Mouse (Mus musculus): ENCODE data around the gene Hmgcs1. TPM values are rescaled to one million over a fixed set of nuclear protein-coding genes. Genes with fewer than 3 reads are reported as not detected.
"Not testable (repeated sequence)": the region's sequence is repeated elsewhere in the genome, so short reads cannot be mapped to it uniquely, and the experiment has no call there.

The Hmgcs1 gene
- polyA plus RNA-seq, 1 experiment = 86.3 TPM

GRCm38 (mm10) chr13:119654734-119655133 is 35.4 kb upstream of the Hmgcs1 start:
- H3K36me3 ChIP-seq (ENCODE audit: control insufficient read depth, insufficient read depth, low read length) = no peaks in the 10 kb centered on the region
- H3K27me3 ChIP-seq (replicated peaks; ENCODE audit: control insufficient read depth, insufficient read depth, low read length) = no peaks in the 10 kb centered on the region
- 97% methylated on average over 2 of the region's 2 CpGs for WGBS
- no peaks in the 10 kb centered on the region for H3K4me1 ChIP-seq (ENCODE audit: control insufficient read depth, insufficient read depth, low read length)
- TF ChIP-seq CTCF (conservative IDR thresholded peaks at IDR 0.05; ENCODE audit: insufficient read depth, insufficient read length, low read depth, low read length) = no peak
- TF ChIP-seq POLR2A (IDR thresholded peaks at IDR 0.05; ENCODE audit: low read depth, low read length) = no peak
- H3K4me3 ChIP-seq (ENCODE audit: insufficient read depth, low read depth, low read length) = no peak overlapping the region
- H3K27ac ChIP-seq (ENCODE audit: insufficient read depth, low read depth, low read length) = no peak overlapping the region
- DNase-seq = no peak

GRCm38 (mm10) chr13:119656246-119656645 is 33.9 kb upstream of the Hmgcs1 start:
- no peaks in the 10 kb centered on the region for H3K36me3 ChIP-seq (ENCODE audit: control insufficient read depth, insufficient read depth, low read length)
- no peak overlapping the region for H3K27ac ChIP-seq (ENCODE audit: insufficient read depth, low read depth, low read length)
- H3K4me3 ChIP-seq (ENCODE audit: insufficient read depth, low read depth, low read length) = no peak overlapping the region
- H3K4me1 ChIP-seq (ENCODE audit: control insufficient read depth, insufficient read depth, low read length) = no peaks in the 10 kb centered on the region
- 81% methylated on average over 2 of the region's 2 CpGs for WGBS
- no peak for DNase-seq
- TF ChIP-seq CTCF (conservative IDR thresholded peaks at IDR 0.05; ENCODE audit: insufficient read depth, insufficient read length, low read depth, low read length) = no peak
- no peak for TF ChIP-seq POLR2A (IDR thresholded peaks at IDR 0.05; ENCODE audit: low read depth, low read length)
- H3K27me3 ChIP-seq (replicated peaks; ENCODE audit: control insufficient read depth, insufficient read depth, low read length) = no peaks in the 10 kb centered on the region

- TF ChIP-seq CTCF (conservative IDR thresholded peaks at IDR 0.05; ENCODE audit: insufficient read depth, insufficient read length, low read depth, low read length) (no peak), POLR2A (IDR thresholded peaks at IDR 0.05; ENCODE audit: low read depth, low read length) (no peak)
- no peaks in the 10 kb centered on the region for H3K27me3 ChIP-seq (replicated peaks; ENCODE audit: control insufficient read depth, insufficient read depth, low read length)
- 76% methylated on average over 6 of the region's 6 CpGs for WGBS
- no peak for DNase-seq
- no peaks in the 10 kb centered on the region for H3K36me3 ChIP-seq (ENCODE audit: control insufficient read depth, insufficient read depth, low read length)
- H3K4me1 ChIP-seq (ENCODE audit: control insufficient read depth, insufficient read depth, low read length) = no peaks in the 10 kb centered on the region
- no peak overlapping the region for H3K4me3 ChIP-seq (ENCODE audit: insufficient read depth, low read depth, low read length)
- H3K27ac ChIP-seq (ENCODE audit: insufficient read depth, low read depth, low read length) = no peak overlapping the region
These were observed 33.2 kb upstream of the Hmgcs1 start for GRCm38 (mm10) chr13:119656846-119657416.

GRCm38 (mm10) chr13:119661420-119661819 is 28.8 kb upstream of the Hmgcs1 start:
- DNase-seq = peak; percentile 59
- H3K27ac ChIP-seq (ENCODE audit: insufficient read depth, low read depth, low read length); H3K36me3 ChIP-seq (ENCODE audit: control insufficient read depth, insufficient read depth, low read length); H3K4me3 ChIP-seq (ENCODE audit: insufficient read depth, low read depth, low read length); H3K4me1 ChIP-seq (ENCODE audit: control insufficient read depth, insufficient read depth, low read length); H3K27me3 ChIP-seq (replicated peaks; ENCODE audit: control insufficient read depth, insufficient read depth, low read length): not testable (repeated sequence)
- 57% methylated on average over 5 of the region's 9 CpGs for WGBS

- H3K4me3 ChIP-seq (ENCODE audit: insufficient read depth, low read depth, low read length) = no peak overlapping the region
- H3K27me3 ChIP-seq (replicated peaks; ENCODE audit: control insufficient read depth, insufficient read depth, low read length) = no peaks in the 10 kb centered on the region
- no peaks in the 10 kb centered on the region for H3K36me3 ChIP-seq (ENCODE audit: control insufficient read depth, insufficient read depth, low read length)
- 59% methylated on average over 8 of the region's 8 CpGs for WGBS
- H3K4me1 ChIP-seq (ENCODE audit: control insufficient read depth, insufficient read depth, low read length) = no peaks in the 10 kb centered on the region; the same call in 1 of the 2 replicates
- DNase-seq = no peak
- no peak overlapping the region for H3K27ac ChIP-seq (ENCODE audit: insufficient read depth, low read depth, low read length)
- TF ChIP-seq CTCF (conservative IDR thresholded peaks at IDR 0.05; ENCODE audit: insufficient read depth, insufficient read length, low read depth, low read length) = no peak
- TF ChIP-seq POLR2A (IDR thresholded peaks at IDR 0.05; ENCODE audit: low read depth, low read length) = no peak
These were observed 11.4 kb upstream of the Hmgcs1 start for GRCm38 (mm10) chr13:119678794-119679193.

GRCm38 (mm10) chr13:119679721-119680120 is 10.5 kb upstream of the Hmgcs1 start:
- no peak overlapping the region for H3K4me3 ChIP-seq (ENCODE audit: insufficient read depth, low read depth, low read length)
- peak; percentile 71 for DNase-seq
- 41% methylated on average over 2 of the region's 2 CpGs for WGBS

GRCm38 (mm10) chr13:119681161-119681560 is 9.0 kb upstream of the Hmgcs1 start:
- TF ChIP-seq CTCF (conservative IDR thresholded peaks at IDR 0.05; ENCODE audit: insufficient read depth, insufficient read length, low read depth, low read length) (no peak), POLR2A (IDR thresholded peaks at IDR 0.05; ENCODE audit: low read depth, low read length) (no peak)
- no peak for DNase-seq
- no peak overlapping the region for H3K27ac ChIP-seq (ENCODE audit: insufficient read depth, low read depth, low read length)
- H3K36me3 ChIP-seq (ENCODE audit: control insufficient read depth, insufficient read depth, low read length) = no peaks in the 10 kb centered on the region
- H3K4me3 ChIP-seq (ENCODE audit: insufficient read depth, low read depth, low read length) = no peak overlapping the region
- no peaks in the 10 kb centered on the region for H3K27me3 ChIP-seq (replicated peaks; ENCODE audit: control insufficient read depth, insufficient read depth, low read length)
- WGBS = 82% methylated on average over 3 of the region's 3 CpGs
- peaks cover 3% of the 10 kb centered on the region; the same call in 1 of the 2 replicates for H3K4me1 ChIP-seq (ENCODE audit: control insufficient read depth, insufficient read depth, low read length)

More at GRCm38 (mm10) chr13:119679721-119680120, 10.5 kb upstream of the Hmgcs1 start:
- TF ChIP-seq CTCF (conservative IDR thresholded peaks at IDR 0.05; ENCODE audit: insufficient read depth, insufficient read length, low read depth, low read length) (no peak), POLR2A (IDR thresholded peaks at IDR 0.05; ENCODE audit: low read depth, low read length) (no peak)
- H3K27ac ChIP-seq (ENCODE audit: insufficient read depth, low read depth, low read length) = no peak overlapping the region
- no peaks in the 10 kb centered on the region for H3K27me3 ChIP-seq (replicated peaks; ENCODE audit: control insufficient read depth, insufficient read depth, low read length)
- peaks cover 3% of the 10 kb centered on the region; the same call in 1 of the 2 replicates for H3K4me1 ChIP-seq (ENCODE audit: control insufficient read depth, insufficient read depth, low read length)
- no peaks in the 10 kb centered on the region for H3K36me3 ChIP-seq (ENCODE audit: control insufficient read depth, insufficient read depth, low read length)

Data from kidney, adult 2 months (tissue).